Mouse (Mus musculus): ENCODE results near the gene Dut. TPM values are rescaled to one million over a fixed set of nuclear protein-coding genes. Genes with fewer than 3 reads are reported as not detected.

Gene Dut
- polyA plus RNA-seq, 1 experiment from 2014 or later = 345 TPM

GRCm38 (mm10) chr2:125290197-125290965 lies 43.4 kb downstream of the Dut start:
- H3K4me1 ChIP-seq (replicated peaks; ENCODE audit: control insufficient read depth, insufficient read depth, low read length) = no peaks in the 10 kb centered on the region
- H3K27me3 ChIP-seq (replicated peaks; ENCODE audit: control insufficient read depth, insufficient read depth, low read length) = no peaks in the 10 kb centered on the region
- DNase-seq (ENCODE audit: low spot score) (no peak), ATAC-seq (replicated peaks; ENCODE audit: low FRiP score) (no peak)
- H3K4me3 ChIP-seq (ENCODE audit: low read depth, low read length) = no peak overlapping the region
- WGBS = 81% methylated on average over 10 of the region's 10 CpGs
- H3K36me3 ChIP-seq (ENCODE audit: control insufficient read depth, insufficient read depth, low read length) = no peaks in the 10 kb centered on the region
- H3K27ac ChIP-seq (ENCODE audit: low read depth, low read length) = no peak overlapping the region
- H3K9me3 ChIP-seq (ENCODE audit: control insufficient read depth, low read length) = no peaks in the 10 kb centered on the region
- no peak overlapping the region for H3K4me2 ChIP-seq
- no peak overlapping the region for H3K9ac ChIP-seq (ENCODE audit: low read depth, low read length)

GRCm38 (mm10) chr2:125291101-125291500 lies 44.1 kb downstream of the Dut start:
- no peaks in the 10 kb centered on the region for H3K27me3 ChIP-seq (replicated peaks; ENCODE audit: control insufficient read depth, insufficient read depth, low read length)
- no peaks in the 10 kb centered on the region for H3K9me3 ChIP-seq (ENCODE audit: control insufficient read depth, low read length)
- H3K4me2 ChIP-seq = no peak overlapping the region
- ATAC-seq (replicated peaks; ENCODE audit: low FRiP score) (no peak), DNase-seq (ENCODE audit: low spot score) (no peak)
- H3K36me3 ChIP-seq (ENCODE audit: control insufficient read depth, insufficient read depth, low read length) = no peaks in the 10 kb centered on the region
- 73% methylated on average over 1 of the region's 1 CpGs for WGBS
- H3K9ac ChIP-seq (ENCODE audit: low read depth, low read length) = no peak overlapping the region
- no peaks in the 10 kb centered on the region for H3K4me1 ChIP-seq (replicated peaks; ENCODE audit: control insufficient read depth, insufficient read depth, low read length)
- no peak overlapping the region for H3K4me3 ChIP-seq (ENCODE audit: low read depth, low read length)
- H3K27ac ChIP-seq (ENCODE audit: low read depth, low read length) = no peak overlapping the region

GRCm38 (mm10) chr2:125292616-125293015 lies 45.6 kb downstream of the Dut start:
- ATAC-seq (replicated peaks; ENCODE audit: low FRiP score) (no peak), DNase-seq (ENCODE audit: low spot score) (no peak)
- WGBS = 66% methylated on average over 7 of the region's 7 CpGs
- no peak overlapping the region for H3K4me3 ChIP-seq (ENCODE audit: low read depth, low read length)
- no peak overlapping the region for H3K27ac ChIP-seq (ENCODE audit: low read depth, low read length)
- H3K36me3 ChIP-seq (ENCODE audit: control insufficient read depth, insufficient read depth, low read length) = no peaks in the 10 kb centered on the region
- no peaks in the 10 kb centered on the region for H3K27me3 ChIP-seq (replicated peaks; ENCODE audit: control insufficient read depth, insufficient read depth, low read length)
- H3K4me2 ChIP-seq = no peak overlapping the region
- H3K9ac ChIP-seq (ENCODE audit: low read depth, low read length) = no peak overlapping the region
- H3K9me3 ChIP-seq (ENCODE audit: control insufficient read depth, low read length) = no peaks in the 10 kb centered on the region
- H3K4me1 ChIP-seq (replicated peaks; ENCODE audit: control insufficient read depth, insufficient read depth, low read length) = no peaks in the 10 kb centered on the region

DNA sequence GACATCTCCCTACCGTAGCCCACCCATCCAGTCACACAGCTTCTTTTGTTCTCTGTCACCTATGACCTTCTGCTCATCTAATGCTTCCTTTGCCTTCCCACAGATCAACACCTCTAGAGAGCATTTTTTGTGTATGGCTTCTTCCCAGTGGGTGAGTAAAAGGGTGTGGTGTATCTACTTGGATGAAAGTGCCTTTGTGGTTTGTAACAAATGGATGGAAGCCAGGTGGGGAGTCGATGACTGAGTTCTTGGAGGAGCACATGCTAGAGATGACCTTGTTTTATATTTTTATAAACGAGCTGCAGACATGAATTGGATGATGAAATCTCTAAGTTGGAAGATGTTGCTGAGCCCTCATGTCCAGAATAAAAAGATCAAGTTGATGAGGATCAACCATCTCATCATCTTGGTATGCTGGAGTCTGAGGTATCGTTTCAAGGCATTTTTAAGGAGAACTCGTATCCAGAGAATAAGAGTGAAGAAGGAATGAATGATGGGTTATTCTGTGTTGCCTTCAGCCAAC lies 47.0 kb downstream of the Dut start:
- DNase-seq (ENCODE audit: low spot score) = no peak
- Histone ChIP-seq H3K4me2 (no peak overlapping the region), H3K27ac (ENCODE audit: low read depth, low read length) (no peak overlapping the region), H3K9me3 (ENCODE audit: control insufficient read depth, low read length) (no peaks in the 10 kb centered on the region), H3K36me3 (ENCODE audit: control insufficient read depth, insufficient read depth, low read length) (no peaks in the 10 kb centered on the region), H3K4me3 (ENCODE audit: low read depth, low read length) (no peak overlapping the region), H3K9ac (ENCODE audit: low read depth, low read length) (no peak overlapping the region), H3K27me3 (replicated peaks; ENCODE audit: control insufficient read depth, insufficient read depth, low read length) (no peaks in the 10 kb centered on the region), H3K4me1 (replicated peaks; ENCODE audit: control insufficient read depth, insufficient read depth, low read length) (no peaks in the 10 kb centered on the region)
- 83% methylated on average over 5 of the region's 5 CpGs for WGBS
- no peak for ATAC-seq (replicated peaks; ENCODE audit: low FRiP score)

DNA sequence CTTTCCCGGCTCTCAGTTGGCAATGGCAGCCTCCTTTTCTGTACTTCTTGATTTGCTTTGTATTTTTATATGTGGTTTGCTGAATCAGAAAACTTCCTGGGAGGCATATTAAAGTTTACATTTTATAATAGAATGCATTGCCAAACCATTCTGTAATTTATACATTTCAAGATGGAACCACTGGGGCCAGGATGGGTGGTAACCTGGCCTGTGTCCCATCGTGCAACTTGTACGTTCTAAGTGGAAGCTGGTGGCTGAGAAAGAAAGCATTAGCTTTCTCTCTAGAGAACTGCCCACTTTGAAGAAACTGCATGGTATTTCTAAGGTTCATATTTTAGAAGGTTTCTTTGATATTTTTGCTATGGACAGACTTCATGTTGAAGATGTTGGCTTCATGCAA lies 48.5 kb downstream of the Dut start:
- no peaks in the 10 kb centered on the region for H3K36me3 ChIP-seq (ENCODE audit: control insufficient read depth, insufficient read depth, low read length)
- ATAC-seq (replicated peaks; ENCODE audit: low FRiP score) = no peak
- 89% methylated on average over 3 of the region's 3 CpGs for WGBS

GRCm38 (mm10) chr2:125298841-125299240 lies 51.9 kb downstream of the Dut start:
- no peaks in the 10 kb centered on the region; the same call in 1 of the 2 replicates for H3K36me3 ChIP-seq (ENCODE audit: control insufficient read depth, insufficient read depth, low read length)
- no peak overlapping the region for H3K4me3 ChIP-seq (ENCODE audit: low read depth, low read length)
- H3K4me2 ChIP-seq = no peak overlapping the region
- H3K27ac ChIP-seq (ENCODE audit: low read depth, low read length) = no peak overlapping the region
- DNase-seq (ENCODE audit: low spot score) (no peak), ATAC-seq (replicated peaks; ENCODE audit: low FRiP score) (no peak)
- no peak overlapping the region for H3K9ac ChIP-seq (ENCODE audit: low read depth, low read length)
- H3K9me3 ChIP-seq (ENCODE audit: control insufficient read depth, low read length) = no peaks in the 10 kb centered on the region
- H3K27me3 ChIP-seq (replicated peaks; ENCODE audit: control insufficient read depth, insufficient read depth, low read length) = no peaks in the 10 kb centered on the region
- H3K4me1 ChIP-seq (replicated peaks; ENCODE audit: control insufficient read depth, insufficient read depth, low read length) = no peaks in the 10 kb centered on the region
- WGBS = 91% methylated on average over 1 of the region's 1 CpGs

More for the DNA sequence above, 48.5 kb downstream of the Dut start:
- no peak for DNase-seq (ENCODE audit: low spot score)
- no peak overlapping the region for H3K27ac ChIP-seq (ENCODE audit: low read depth, low read length)
- H3K4me2 ChIP-seq = no peak overlapping the region
- H3K9me3 ChIP-seq (ENCODE audit: control insufficient read depth, low read length) = no peaks in the 10 kb centered on the region
- H3K27me3 ChIP-seq (replicated peaks; ENCODE audit: control insufficient read depth, insufficient read depth, low read length) = no peaks in the 10 kb centered on the region
- no peak overlapping the region for H3K9ac ChIP-seq (ENCODE audit: low read depth, low read length)
- no peaks in the 10 kb centered on the region for H3K4me1 ChIP-seq (replicated peaks; ENCODE audit: control insufficient read depth, insufficient read depth, low read length)
- no peak overlapping the region for H3K4me3 ChIP-seq (ENCODE audit: low read depth, low read length)

DNA sequence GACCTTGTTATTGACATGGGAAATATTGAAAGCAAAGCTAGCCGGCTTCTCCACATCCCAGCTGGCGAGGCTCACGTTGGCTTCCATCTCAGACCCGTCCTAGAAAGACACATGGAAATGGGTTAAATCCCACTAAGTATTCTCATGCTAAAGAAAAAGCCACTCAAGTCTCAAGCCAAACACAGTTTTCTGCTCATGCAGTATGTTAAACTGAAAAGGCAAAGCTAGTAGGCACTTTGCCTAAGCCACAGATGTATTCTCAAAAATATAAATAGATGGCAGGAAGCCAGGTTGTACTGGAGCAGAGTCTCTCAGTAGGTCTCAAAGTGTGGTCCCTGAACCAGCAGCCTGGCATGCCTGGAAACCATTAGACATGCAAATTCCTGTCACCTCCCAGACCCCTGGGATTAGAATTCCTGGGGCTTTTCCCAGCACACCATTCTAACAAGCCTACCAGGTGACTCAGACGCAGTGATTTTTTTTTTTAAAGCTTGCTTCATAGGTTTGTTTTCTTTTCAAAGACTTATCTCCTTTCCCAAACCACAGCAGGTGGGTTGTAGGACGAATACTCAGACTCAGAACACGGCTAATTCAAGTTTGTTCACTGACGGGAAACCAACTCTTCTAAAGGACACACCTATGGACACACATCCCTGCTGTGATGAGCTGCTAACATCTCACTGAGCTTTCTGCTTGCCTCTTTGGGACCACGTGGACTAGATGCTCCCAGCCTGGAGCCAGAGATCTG lies 55.1 kb downstream of the Dut start:
- Histone ChIP-seq H3K27me3 (replicated peaks; ENCODE audit: control insufficient read depth, insufficient read depth, low read length) (no peaks in the 10 kb centered on the region), H3K27ac (ENCODE audit: low read depth, low read length) (no peak overlapping the region), H3K4me3 (ENCODE audit: low read depth, low read length) (no peak overlapping the region), H3K4me1 (replicated peaks; ENCODE audit: control insufficient read depth, insufficient read depth, low read length) (no peaks in the 10 kb centered on the region), H3K9ac (ENCODE audit: low read depth, low read length) (no peak overlapping the region), H3K4me2 (no peak overlapping the region), H3K36me3 (ENCODE audit: control insufficient read depth, insufficient read depth, low read length) (no peaks in the 10 kb centered on the region; the same call in 1 of the 2 replicates), H3K9me3 (ENCODE audit: control insufficient read depth, low read length) (no peaks in the 10 kb centered on the region)
- no peak for DNase-seq (ENCODE audit: low spot score)
- ATAC-seq (replicated peaks; ENCODE audit: low FRiP score) = no peak
- 66% methylated on average over 9 of the region's 9 CpGs for WGBS

DNA sequence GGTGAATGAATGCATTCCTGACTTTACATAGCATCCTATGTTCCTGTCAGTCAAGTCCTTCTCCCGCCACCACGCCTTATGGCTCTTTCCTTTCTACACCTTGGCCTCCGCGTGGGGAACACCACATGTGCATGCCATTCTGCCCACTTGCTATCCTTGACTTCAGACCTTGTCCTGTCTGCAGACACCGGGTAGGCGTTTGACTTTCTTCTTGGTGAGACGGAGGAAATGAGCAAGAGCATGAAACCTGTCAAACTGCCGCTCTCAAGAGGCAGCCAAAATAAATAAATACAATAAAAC lies 55.6 kb downstream of the Dut start:
- ATAC-seq (replicated peaks; ENCODE audit: low FRiP score) (no peak), DNase-seq (ENCODE audit: low spot score) (no peak)
- Histone ChIP-seq H3K9me3 (ENCODE audit: control insufficient read depth, low read length) (no peaks in the 10 kb centered on the region), H3K4me1 (replicated peaks; ENCODE audit: control insufficient read depth, insufficient read depth, low read length) (no peaks in the 10 kb centered on the region), H3K36me3 (ENCODE audit: control insufficient read depth, insufficient read depth, low read length) (no peaks in the 10 kb centered on the region; the same call in 1 of the 2 replicates), H3K9ac (ENCODE audit: low read depth, low read length) (no peak overlapping the region), H3K4me2 (no peak overlapping the region), H3K27me3 (replicated peaks; ENCODE audit: control insufficient read depth, insufficient read depth, low read length) (no peaks in the 10 kb centered on the region), H3K4me3 (ENCODE audit: low read depth, low read length) (no peak overlapping the region), H3K27ac (ENCODE audit: low read depth, low read length) (no peak overlapping the region)
- 80% methylated on average over 8 of the region's 8 CpGs for WGBS
